Mouse (Mus musculus): Measurements from ENCODE around the gene Got1.

DNA sequence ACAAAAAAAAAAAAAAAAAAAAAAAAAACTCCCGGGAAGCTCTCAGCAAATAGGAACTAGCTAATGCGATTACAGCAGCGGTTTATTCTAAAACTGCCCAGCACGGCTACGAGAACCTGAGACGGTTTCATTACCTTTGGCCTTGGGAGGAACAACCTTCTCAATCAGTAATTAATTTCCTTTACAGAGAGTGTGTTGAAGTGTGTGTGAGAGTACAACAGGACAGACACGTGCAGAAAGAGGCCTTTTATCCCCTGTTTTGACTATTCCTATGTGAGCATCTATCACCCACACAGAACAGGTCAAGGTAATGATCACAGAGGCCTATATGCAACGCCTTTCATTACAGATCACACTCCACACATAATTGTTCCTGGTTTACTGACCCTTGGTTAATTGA is 3.0 kb downstream of the Got1 start:
- TF ChIP-seq EP300 (optimal IDR thresholded peaks at IDR 0.05) (no peak), CTCF (IDR thresholded peaks at IDR 0.05; ENCODE audit: low read depth) (no peak)

All from stomach, postnatal 0 days (tissue).